Mouse (Mus musculus) embryonic facial prominence, embryonic 10.5 days (tissue): ENCODE data around the gene Fam19a2. TPM values are rescaled to one million over a fixed set of nuclear protein-coding genes. Genes with fewer than 3 reads are reported as not detected.

Source experiments
- DNase-seq: peaks from one replicate; pipeline ENCODE4 v3.0.0-alpha.2; 2017; ENCODE audit warnings: low spot score
- H3K27ac ChIP-seq: fragments of 300-500 bp; sonication (generic); replicated peaks from 2 replicates; pipeline ENCODE4 v1.5.1; 2016; ENCODE audit warnings: mild to moderate bottlenecking
- H3K27me3 ChIP-seq: fragments of 300-500 bp; sonication (generic); replicated peaks from 2 replicates; pipeline ENCODE4 v1.6.1; 2016; ENCODE audit warnings: low read depth, mild to moderate bottlenecking; ENCODE audit not compliant: poor library complexity, severe bottlenecking
- H3K36me3 ChIP-seq: fragments of 300-500 bp; sonication (generic); replicated peaks from 2 replicates; pipeline ENCODE4 v1.6.1; 2016; ENCODE audit warnings: mild to moderate bottlenecking, moderate library complexity
- H3K4me1 ChIP-seq: fragments of 300-500 bp; sonication (generic); 2 replicates; pipeline ENCODE4 v1.6.1; 2016
- H3K4me3 ChIP-seq: fragments of 300-500 bp; sonication (generic); 2 replicates; pipeline ENCODE4 v1.5.1; 2016; ENCODE audit warnings: mild to moderate bottlenecking, moderate library complexity
- H3K9me3 ChIP-seq: fragments of 300-500 bp; sonication (generic); 2 replicates; pipeline ENCODE4 v1.6.1; 2016; ENCODE audit warnings: mild to moderate bottlenecking
- WGBS: fragments of 180-500 bp; shearing (Covaris S2); methylation state at CpG from one replicate; pipeline ENCODE4 v1.1.7; 2016; 5-methylcytosine and 5-hydroxymethylcytosine counted together
- polyA plus RNA-seq: library from polyadenylated mRNA; unstranded; fragments of >200 nt; fragmentation: Nextera tagmentation; extraction: Ambion mirVana; gene quantifications from 2 replicates; pipeline ENCODE4 v1.2.1, GENCODE M21; 2016

Fam19a2 gene
- polyA plus RNA-seq, 1 experiment from 2014 or later = 5.1 TPM

- Histone ChIP-seq H3K4me3 (no peak overlapping the region), H3K9me3 (no peaks in the 10 kb centered on the region), H3K36me3 (no peaks in the 10 kb centered on the region), H3K27ac (no peak overlapping the region), H3K4me1 (no peaks in the 10 kb centered on the region), H3K27me3 (no peaks in the 10 kb centered on the region)
- no peak for DNase-seq
- WGBS = 88% methylated on average over 4 of the region's 4 CpGs
Measured at GRCm38 (mm10) chr10:123702595-123702994, 438.8 kb downstream of the Fam19a2 start.

DNA sequence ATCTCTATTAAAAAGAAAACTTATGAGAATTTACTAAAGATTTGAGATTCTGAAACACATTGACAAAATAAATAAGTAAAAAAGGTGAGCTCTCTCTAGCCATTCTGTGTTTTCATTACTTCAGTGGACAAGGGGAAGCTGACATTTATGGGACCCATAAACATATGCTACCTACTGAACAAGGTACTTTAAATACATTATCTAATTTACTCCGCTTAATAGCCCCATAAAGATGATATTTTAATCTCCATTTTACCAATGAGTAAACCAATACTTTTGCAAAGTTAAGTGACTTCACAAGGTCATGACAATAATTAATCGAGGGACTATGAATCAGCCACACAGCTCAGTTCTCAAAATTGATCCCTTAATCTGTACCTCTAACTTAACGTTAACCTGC is 443.2 kb downstream of the Fam19a2 start:
- WGBS = 94% methylated on average over 3 of the region's 3 CpGs
- Histone ChIP-seq H3K27ac (no peak overlapping the region), H3K36me3 (no peaks in the 10 kb centered on the region), H3K27me3 (no peaks in the 10 kb centered on the region), H3K9me3 (no peaks in the 10 kb centered on the region), H3K4me3 (no peak overlapping the region), H3K4me1 (no peaks in the 10 kb centered on the region)
- no peak for DNase-seq

DNA sequence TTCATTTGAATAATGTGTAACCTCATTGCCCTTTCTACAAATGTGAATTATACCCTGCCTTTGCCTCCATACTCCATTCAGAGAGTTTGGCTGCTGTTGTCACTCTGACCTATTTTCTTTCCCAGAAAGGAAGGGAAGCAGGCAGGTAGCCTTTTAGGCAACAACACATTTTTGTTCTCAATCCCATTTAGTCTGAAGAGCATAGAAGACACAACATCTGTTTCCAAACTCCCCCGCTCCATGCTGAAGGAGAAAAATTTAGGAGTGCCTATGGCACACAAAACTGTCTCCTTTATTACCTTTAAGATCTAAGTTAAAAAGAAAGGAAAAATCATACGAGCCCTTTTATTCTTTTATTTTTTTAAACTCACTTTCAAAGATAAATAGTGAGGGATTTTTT is 446.9 kb downstream of the Fam19a2 start:
- Histone ChIP-seq H3K9me3 (no peaks in the 10 kb centered on the region), H3K4me3 (no peak overlapping the region), H3K27me3 (no peaks in the 10 kb centered on the region), H3K27ac (no peak overlapping the region), H3K36me3 (no peaks in the 10 kb centered on the region), H3K4me1 (no peaks in the 10 kb centered on the region)
- no peak for DNase-seq
- 87% methylated on average over 2 of the region's 2 CpGs for WGBS

GRCm38 (mm10) chr10:123721952-123722460 is 458.2 kb downstream of the Fam19a2 start:
- no peak for DNase-seq
- WGBS = 81% methylated on average over 2 of the region's 2 CpGs
- H3K27me3 ChIP-seq = no peaks in the 10 kb centered on the region
- no peak overlapping the region for H3K27ac ChIP-seq
- H3K36me3 ChIP-seq = no peaks in the 10 kb centered on the region
- no peaks in the 10 kb centered on the region for H3K4me1 ChIP-seq
- no peak overlapping the region for H3K4me3 ChIP-seq
- H3K9me3 ChIP-seq = no peaks in the 10 kb centered on the region

GRCm38 (mm10) chr10:123723641-123724040 is 459.8 kb downstream of the Fam19a2 start:
- H3K4me1 ChIP-seq = no peaks in the 10 kb centered on the region
- no peak overlapping the region for H3K27ac ChIP-seq
- no peaks in the 10 kb centered on the region for H3K27me3 ChIP-seq
- no peak overlapping the region for H3K4me3 ChIP-seq
- H3K9me3 ChIP-seq = no peaks in the 10 kb centered on the region
- H3K36me3 ChIP-seq = no peaks in the 10 kb centered on the region
- DNase-seq = no peak

DNA sequence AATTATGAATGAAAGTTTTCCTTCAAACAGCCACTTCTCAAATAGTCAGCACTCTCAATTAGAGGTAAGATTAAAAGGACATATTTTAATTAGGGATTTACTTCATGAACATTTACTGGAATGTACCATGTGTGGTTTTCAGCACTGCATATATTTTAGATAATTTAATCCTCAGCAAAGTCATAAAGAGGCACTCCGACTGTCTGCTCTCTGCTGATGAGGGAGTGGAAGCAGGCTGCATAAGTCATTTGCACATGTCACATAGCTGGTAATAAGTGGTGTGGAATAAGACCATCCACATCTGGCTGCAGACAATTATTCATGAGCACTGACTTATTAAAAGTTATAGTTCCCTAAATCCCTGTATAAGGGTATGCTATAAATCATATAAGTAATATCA is 484.5 kb downstream of the Fam19a2 start:
- Histone ChIP-seq H3K9me3 (no peaks in the 10 kb centered on the region), H3K36me3 (no peaks in the 10 kb centered on the region), H3K4me1 (no peaks in the 10 kb centered on the region; the same call in 1 of the 2 replicates), H3K27ac (no peak overlapping the region), H3K4me3 (no peak overlapping the region), H3K27me3 (no peaks in the 10 kb centered on the region)
- no peak for DNase-seq
- WGBS = 90% methylated on average over 1 of the region's 1 CpGs

DNA sequence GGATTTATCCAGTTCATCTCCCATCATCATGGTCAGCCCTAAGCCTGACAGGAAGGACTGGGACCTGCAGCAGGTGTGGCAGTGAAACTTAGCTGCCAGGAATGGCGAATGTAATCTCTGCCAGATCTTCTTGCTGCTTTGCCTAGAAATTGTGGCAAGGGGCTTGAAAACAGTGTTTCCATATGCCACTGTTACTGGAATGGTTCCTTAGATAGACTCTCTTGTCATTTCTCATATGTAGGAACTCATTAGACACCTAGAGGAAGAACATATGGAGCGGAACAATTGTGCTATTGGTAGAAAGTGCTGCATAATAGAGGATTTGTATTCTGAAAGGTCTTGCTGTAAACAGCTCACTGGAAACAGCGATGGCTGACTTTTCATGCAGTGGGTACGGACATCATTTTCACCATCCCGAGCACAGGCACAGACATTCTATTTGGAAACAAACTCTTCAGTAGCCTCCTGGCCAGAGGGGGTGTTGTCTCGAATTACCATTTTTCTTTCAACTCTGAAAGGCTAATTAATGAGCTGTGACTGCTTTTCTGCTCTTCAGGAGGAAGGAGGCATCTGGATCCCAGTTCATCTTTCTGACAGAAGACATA is 488.0 kb downstream of the Fam19a2 start:
- Histone ChIP-seq H3K9me3 (no peaks in the 10 kb centered on the region), H3K27me3 (no peaks in the 10 kb centered on the region), H3K4me3 (no peak overlapping the region), H3K36me3 (no peaks in the 10 kb centered on the region), H3K4me1 (no peaks in the 10 kb centered on the region; the same call in 1 of the 2 replicates), H3K27ac (no peak overlapping the region)
- DNase-seq = no peak
- WGBS = 53% methylated on average over 6 of the region's 6 CpGs

DNA sequence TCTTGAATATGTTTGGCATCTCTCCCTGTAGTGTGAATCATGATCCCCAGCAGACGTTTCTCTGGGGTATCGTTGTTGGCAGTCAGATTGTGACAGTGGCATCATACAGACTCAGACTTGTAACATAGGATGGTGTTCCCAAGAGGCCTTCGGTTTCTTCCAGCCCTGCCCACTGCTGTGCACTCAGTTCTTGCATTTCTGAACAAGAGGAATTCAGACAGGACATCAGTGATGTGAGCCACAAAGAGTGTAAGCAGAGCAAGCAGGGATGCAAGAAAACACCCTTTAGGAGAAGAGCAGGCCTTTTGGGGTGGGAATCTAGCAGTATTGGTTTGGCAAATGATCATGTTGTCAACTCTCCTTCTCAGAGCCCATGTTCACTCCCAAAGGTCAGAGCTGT is 489.0 kb downstream of the Fam19a2 start:
- Histone ChIP-seq H3K36me3 (no peaks in the 10 kb centered on the region), H3K9me3 (no peaks in the 10 kb centered on the region), H3K27me3 (no peaks in the 10 kb centered on the region), H3K4me3 (no peak overlapping the region), H3K4me1 (no peaks in the 10 kb centered on the region; the same call in 1 of the 2 replicates), H3K27ac (no peak overlapping the region)
- 83% methylated on average over 3 of the region's 3 CpGs for WGBS
- DNase-seq = no peak

DNA sequence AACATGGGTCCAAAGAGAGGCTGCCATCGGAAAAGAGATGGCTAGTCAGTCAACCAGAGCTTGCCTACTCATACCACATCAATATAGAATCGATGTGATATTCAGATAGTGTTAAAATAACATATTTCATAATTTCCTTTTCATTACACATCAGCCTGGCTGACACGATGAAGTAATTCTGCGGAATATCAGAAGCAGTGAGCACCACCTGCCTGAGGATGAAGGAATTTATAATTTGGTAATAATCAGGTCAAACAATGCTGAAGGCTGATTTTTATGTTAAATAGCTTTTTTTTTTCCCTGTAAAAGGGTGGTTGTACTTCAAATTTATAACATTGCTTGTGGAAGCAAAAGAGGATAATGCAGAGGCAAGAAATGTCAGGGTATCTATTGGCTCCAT is 490.2 kb downstream of the Fam19a2 start:
- no peak overlapping the region for H3K27ac ChIP-seq
- DNase-seq = no peak
- 94% methylated on average over 4 of the region's 4 CpGs for WGBS
- H3K4me3 ChIP-seq = no peak overlapping the region
- H3K9me3 ChIP-seq = no peaks in the 10 kb centered on the region
- H3K4me1 ChIP-seq = no peaks in the 10 kb centered on the region; the same call in 1 of the 2 replicates
- no peaks in the 10 kb centered on the region for H3K36me3 ChIP-seq
- H3K27me3 ChIP-seq = no peaks in the 10 kb centered on the region

GRCm38 (mm10) chr10:123789374-123789773 is 525.6 kb downstream of the Fam19a2 start:
- WGBS = 91% methylated on average over 2 of the region's 2 CpGs
- Histone ChIP-seq H3K9me3 (no peaks in the 10 kb centered on the region), H3K36me3 (no peaks in the 10 kb centered on the region), H3K4me3 (no peak overlapping the region), H3K27me3 (no peaks in the 10 kb centered on the region), H3K4me1 (no peaks in the 10 kb centered on the region), H3K27ac (no peak overlapping the region)
- DNase-seq = no peak

Other genes with a start within 250 kb of the Fam19a2 start
- gene Mon2, start 187.5 kb upstream of the Fam19a2 start, polyA plus RNA-seq = 21.9 and 26.0 TPM in 2 replicates
- 79.1 and 86.5 TPM in 2 replicates for gene Usp15, start 67.0 kb upstream of the Fam19a2 start, polyA plus RNA-seq